Mouse (Mus musculus) liver, adult 2 months (tissue): ENCODE measurements around the gene Serpinb1b. TPM values are rescaled to one million over a fixed set of nuclear protein-coding genes. Genes with fewer than 3 reads are reported as not detected.

Source experiments
- DNase-seq: peaks from one replicate; pipeline ENCODE4 v3.0.0-alpha.2; 2011; ENCODE audit warnings: low read depth, low spot score; ENCODE audit errors: extremely low read depth
- H3K27ac ChIP-seq: fragments of 200-500 bp; replicated peaks from 2 replicates; pipeline ENCODE4 v1.5.1; 2012; ENCODE audit warnings: low read depth, mild to moderate bottlenecking, control low read depth, inconsistent platforms, low read length; ENCODE audit not compliant: insufficient read depth
- H3K27me3 ChIP-seq: fragments of 200-500 bp; 2 replicates; pipeline ENCODE4 v1.6.1; 2012; ENCODE audit warnings: mild to moderate bottlenecking, moderate library complexity, low read length, inconsistent platforms; ENCODE audit not compliant: control insufficient read depth, insufficient read depth
- H3K36me3 ChIP-seq: fragments of 200-500 bp; 2 replicates; pipeline ENCODE4 v1.6.1; 2012; ENCODE audit warnings: low read length, inconsistent platforms; ENCODE audit not compliant: control insufficient read depth, insufficient read depth
- H3K4me1 ChIP-seq: fragments of 200-500 bp; 2 replicates; pipeline ENCODE4 v1.6.1; 2011; ENCODE audit warnings: low read length; ENCODE audit not compliant: control insufficient read depth, insufficient read depth
- H3K4me3 ChIP-seq: fragments of 200-500 bp; 2 replicates; pipeline ENCODE4 v1.5.1; 2011; ENCODE audit warnings: low read depth, mild to moderate bottlenecking, control low read depth, low read length, moderate library complexity; ENCODE audit not compliant: insufficient read depth
- H3K79me2 ChIP-seq: fragments of 200-500 bp; 2 replicates; pipeline ENCODE4 v1.6.1; 2012; ENCODE audit warnings: inconsistent platforms, mild to moderate bottlenecking, low read length, moderate library complexity; ENCODE audit not compliant: control insufficient read depth, insufficient read depth
- H3K9ac ChIP-seq: fragments of 200-500 bp; 2 replicates; pipeline ENCODE4 v1.6.1; 2012; ENCODE audit warnings: low read depth, mild to moderate bottlenecking, control low read depth, inconsistent platforms, low read length
- CTCF ChIP-seq: fragments of 200-500 bp; IDR thresholded peaks from 2 replicates; pipeline ENCODE4 v1.5.1; 2011; ENCODE audit warnings: low read depth, low read length, control low read depth
- POLR2A ChIP-seq: fragments of 200-500 bp; IDR thresholded peaks from 2 replicates; pipeline ENCODE4 v1.6.1; 2011; ENCODE audit warnings: low read length, control low read depth; ENCODE audit not compliant: insufficient read depth; ENCODE audit errors: extremely low read depth
- WGBS: fragments of 180-500 bp; shearing (Covaris S2); methylation state at CpG from one replicate; pipeline ENCODE4 v1.1.7; 2018; 5-methylcytosine and 5-hydroxymethylcytosine counted together
- polyA plus RNA-seq: library from polyadenylated mRNA; depleted of rRNA; stranded (reverse); fragments of >200 nt; gene quantifications from 2 replicates; pipeline ENCODE4 v1.2.3, GENCODE M21; 2012
- total RNA-seq: library from RNA; depleted of rRNA; stranded (reverse); fragments of >200 nt; gene quantifications from 2 replicates; pipeline ENCODE4 v1.2.3, GENCODE M21; 2014

The Serpinb1b gene
- total and polyA plus RNA-seq, 2 experiments = 0.09 TPM; not detected in 1

DNA sequence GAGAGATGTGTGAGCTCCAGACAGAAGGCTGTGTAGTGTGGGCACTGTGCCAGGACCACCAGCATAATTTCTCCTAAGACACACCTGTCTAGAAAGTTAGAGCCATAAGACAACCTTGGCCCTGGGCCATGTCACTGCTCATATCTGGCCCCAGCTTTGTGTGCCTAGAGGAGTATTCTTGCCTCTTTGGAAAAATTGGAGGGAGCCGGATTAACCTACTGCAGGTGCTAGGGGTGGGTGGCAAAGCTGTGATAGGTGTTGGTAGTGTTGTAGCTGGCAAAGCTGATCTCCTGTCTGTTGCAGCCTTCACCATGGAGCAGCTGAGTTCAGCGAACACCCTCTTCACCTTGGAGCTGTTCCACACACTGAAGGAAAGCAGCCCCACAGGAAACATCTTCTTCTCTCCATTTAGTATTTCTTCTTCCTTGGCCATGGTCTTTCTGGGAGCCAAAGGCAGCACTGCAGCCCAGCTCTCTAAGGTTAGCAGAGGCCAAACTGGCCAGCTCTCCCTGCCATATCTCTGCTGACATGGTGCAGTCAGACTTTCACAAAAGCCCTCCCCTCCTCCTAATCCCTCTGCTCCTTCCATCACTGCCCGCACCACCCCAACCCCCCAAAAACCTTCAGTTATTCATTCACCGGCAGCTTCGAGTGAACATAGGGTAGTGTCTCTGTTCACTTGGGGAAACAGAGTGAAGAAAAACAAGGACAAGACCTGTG, 6.8 kb downstream of the Serpinb1b start:
- Histone ChIP-seq H3K27ac (no peak overlapping the region; the same call in 1 of the 2 replicates), H3K79me2 (no peaks in the 10 kb centered on the region), H3K27me3 (no peaks in the 10 kb centered on the region), H3K36me3 (no peaks in the 10 kb centered on the region), H3K4me3 (no peak overlapping the region), H3K4me1 (no peaks in the 10 kb centered on the region), H3K9ac (no peak overlapping the region)
- no peak for TF ChIP-seq CTCF
- no peak for TF ChIP-seq POLR2A
- DNase-seq = no peak
- 45% methylated on average over 5 of the region's 5 CpGs for WGBS

DNA sequence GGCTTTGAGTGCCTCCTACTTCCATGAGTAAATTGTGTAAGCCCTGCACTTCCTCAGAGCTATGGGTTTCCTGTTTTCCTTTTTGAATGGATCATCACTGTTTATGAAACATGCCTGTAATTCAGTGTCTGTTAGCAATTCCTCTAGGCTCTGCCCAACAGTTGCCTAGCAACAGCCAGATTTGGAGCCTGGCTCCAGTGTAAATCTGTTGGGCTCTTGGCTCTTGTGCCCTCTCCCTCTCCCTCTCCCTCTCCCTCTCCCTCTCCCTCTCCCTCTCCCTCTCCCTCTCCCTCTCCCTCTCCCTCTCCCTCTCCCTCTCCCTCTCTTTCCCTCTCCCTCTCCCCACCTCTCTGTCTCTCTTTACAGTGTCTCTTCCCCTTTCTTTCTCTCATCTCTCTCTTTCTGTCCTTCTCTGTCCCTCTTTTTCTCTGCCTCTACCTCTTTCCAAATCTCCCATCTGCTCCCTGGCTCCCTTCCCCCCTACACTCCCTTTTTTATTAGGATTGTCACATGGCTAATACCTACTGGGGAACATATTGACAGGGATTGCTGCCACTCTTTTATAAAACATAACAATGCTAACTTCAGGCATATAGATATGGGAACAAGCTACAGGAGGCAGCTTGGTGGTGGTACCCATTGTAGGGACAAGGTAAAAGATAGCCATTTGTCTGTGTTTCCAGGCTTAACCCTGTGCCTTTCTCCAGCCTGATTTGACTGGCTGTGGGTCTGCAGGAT, 7.5 kb downstream of the Serpinb1b start:
- peak; percentile 29 for DNase-seq
- Histone ChIP-seq H3K4me3 (no peak overlapping the region), H3K9ac (no peak overlapping the region), H3K36me3 (no peaks in the 10 kb centered on the region), H3K79me2 (no peaks in the 10 kb centered on the region), H3K4me1 (no peaks in the 10 kb centered on the region), H3K27ac (no peak overlapping the region), H3K27me3 (no peaks in the 10 kb centered on the region)
- no peak for TF ChIP-seq POLR2A
- no peak for TF ChIP-seq CTCF

DNA sequence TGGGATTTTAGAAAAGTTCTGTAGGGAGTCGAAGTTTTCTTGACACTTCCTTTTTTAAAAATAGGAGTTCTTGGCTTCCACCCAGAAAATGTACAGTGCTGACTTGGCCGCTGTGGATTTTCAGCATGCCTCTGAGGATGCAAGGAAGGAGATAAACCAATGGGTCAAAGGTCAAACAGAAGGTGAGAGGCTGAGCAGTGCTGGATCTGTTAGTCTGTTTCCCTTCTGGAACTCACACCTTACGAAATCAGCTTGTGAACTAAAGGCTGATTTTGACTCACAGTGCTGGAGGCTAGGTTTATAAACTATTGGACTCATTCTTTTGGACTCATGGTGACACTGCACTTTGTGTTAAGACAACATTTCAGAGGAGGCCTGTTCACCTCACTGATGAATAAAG, 11.2 kb downstream of the Serpinb1b start:
- WGBS = 56% methylated on average over 3 of the region's 3 CpGs
- no peak for DNase-seq
- Histone ChIP-seq H3K4me1 (no peaks in the 10 kb centered on the region), H3K79me2 (no peaks in the 10 kb centered on the region), H3K27ac (no peak overlapping the region), H3K27me3 (no peaks in the 10 kb centered on the region), H3K36me3 (no peaks in the 10 kb centered on the region), H3K9ac (no peak overlapping the region), H3K4me3 (no peak overlapping the region)
- TF ChIP-seq POLR2A = no peak
- TF ChIP-seq CTCF = no peak

DNA sequence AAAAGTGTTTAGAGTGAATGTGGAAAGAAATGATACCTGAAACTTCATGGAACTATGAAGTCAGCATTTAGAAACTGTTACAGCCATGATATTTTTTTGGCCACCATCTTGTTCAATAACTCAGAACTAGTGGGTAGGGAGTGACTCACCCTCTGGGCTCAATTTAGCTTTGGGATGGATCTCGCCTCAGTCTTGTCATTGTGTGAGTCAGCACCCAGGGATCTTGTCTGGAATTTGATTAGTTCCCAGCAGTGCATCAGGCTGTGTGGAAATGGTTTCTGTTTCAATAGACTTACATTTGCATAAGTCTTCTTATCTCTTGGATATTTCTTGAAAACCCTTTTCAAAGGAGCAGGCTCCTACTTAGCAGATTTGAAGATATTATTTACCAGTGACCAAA, 12.2 kb downstream of the Serpinb1b start:
- 94% methylated on average over 1 of the region's 1 CpGs for WGBS
- TF ChIP-seq POLR2A (no peak), CTCF (no peak)
- Histone ChIP-seq H3K27me3 (no peaks in the 10 kb centered on the region), H3K4me3 (no peak overlapping the region), H3K4me1 (no peaks in the 10 kb centered on the region), H3K27ac (no peak overlapping the region), H3K79me2 (no peaks in the 10 kb centered on the region), H3K9ac (no peak overlapping the region), H3K36me3 (no peaks in the 10 kb centered on the region)
- DNase-seq = no peak

DNA sequence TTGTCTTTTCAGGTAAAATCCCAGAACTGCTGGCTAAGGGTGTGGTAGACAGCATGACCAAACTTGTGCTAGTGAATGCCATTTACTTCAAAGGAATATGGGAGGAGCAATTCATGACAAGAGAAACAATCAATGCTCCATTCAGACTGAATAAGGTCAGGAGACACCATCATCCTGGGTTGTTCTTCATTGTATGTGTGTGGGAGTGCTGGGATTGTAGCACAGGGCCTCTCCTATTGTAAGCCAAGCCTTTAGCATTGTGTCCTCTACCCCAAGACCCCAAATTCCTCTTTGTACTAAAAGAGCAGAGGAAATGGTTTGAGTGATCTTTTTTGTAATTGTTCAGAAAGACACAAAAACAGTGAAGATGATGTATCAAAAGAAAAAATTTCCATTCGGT, 12.9 kb downstream of the Serpinb1b start:
- Histone ChIP-seq H3K4me1 (no peaks in the 10 kb centered on the region), H3K27me3 (no peaks in the 10 kb centered on the region), H3K4me3 (no peak overlapping the region), H3K27ac (no peak overlapping the region), H3K9ac (no peak overlapping the region), H3K79me2 (no peaks in the 10 kb centered on the region), H3K36me3 (no peaks in the 10 kb centered on the region)
- TF ChIP-seq CTCF (no peak), POLR2A (no peak)
- 97% methylated on average over 1 of the region's 1 CpGs for WGBS
- no peak for DNase-seq

DNA sequence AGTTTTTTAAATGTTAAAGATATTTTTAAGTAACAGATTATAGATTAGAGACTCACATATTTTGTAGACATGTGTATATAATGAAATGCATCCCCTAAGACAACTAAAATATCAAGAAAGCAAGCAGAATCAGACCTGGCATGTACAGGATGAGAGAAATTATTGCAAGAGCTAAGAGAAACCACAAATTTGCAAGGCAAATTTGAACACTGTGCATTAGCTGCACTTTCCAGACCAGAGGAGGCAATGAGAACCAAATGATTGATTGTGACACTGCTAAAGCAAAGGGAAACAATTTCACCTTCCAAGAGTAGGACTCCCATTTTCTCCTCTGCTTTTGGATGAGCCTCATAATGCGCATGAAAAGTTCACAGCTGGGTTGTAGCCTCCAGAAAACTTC, 17.2 kb downstream of the Serpinb1b start:
- H3K4me1 ChIP-seq = no peaks in the 10 kb centered on the region
- no peaks in the 10 kb centered on the region for H3K36me3 ChIP-seq
- H3K27ac ChIP-seq = no peak overlapping the region
- no peak for DNase-seq
- H3K27me3 ChIP-seq = no peaks in the 10 kb centered on the region
- 77% methylated on average over 1 of the region's 1 CpGs for WGBS
- no peak for TF ChIP-seq CTCF
- no peak for TF ChIP-seq POLR2A
- H3K4me3 ChIP-seq = no peak overlapping the region
- H3K9ac ChIP-seq = no peak overlapping the region
- no peaks in the 10 kb centered on the region for H3K79me2 ChIP-seq
